Mouse (Mus musculus) G1E (cell line): ENCODE data around the gene Tmpo.

Experiments used
- CTCF ChIP-seq: IDR thresholded peaks from 2 replicates; pipeline ENCODE4 v1.5.1; 2012; ENCODE audit warnings: low read depth, low read length, inconsistent platforms, mixed read lengths
- TAL1 ChIP-seq: conservative IDR thresholded peaks from 2 replicates; pipeline ENCODE4 v1.6.1; 2012; ENCODE audit warnings: low read depth, low read length, inconsistent platforms, mixed read lengths

GRCm38 (mm10) chr10:91102799-91103590, 78.1 kb downstream of the Tmpo start:
- TF ChIP-seq CTCF = no peak
- TF ChIP-seq TAL1 = no peak
